Mouse (Mus musculus) heart, adult 2 months (tissue): ENCODE measurements around the gene D330045A20Rik. TPM values are rescaled to one million over a fixed set of nuclear protein-coding genes. Genes with fewer than 3 reads are reported as not detected.

Experiments
- DNase-seq, 2 experiments: peaks; one replicate each; pipeline ENCODE4 v3.0.0; 2021
- H3K27ac ChIP-seq: fragments of 200-600 bp; 2 replicates; pipeline ENCODE4 v1.8.1; 2022
- H3K27me3 ChIP-seq: fragments of 200-500 bp; 2 replicates; pipeline ENCODE4 v1.6.1; 2012; ENCODE audit warnings: mild to moderate bottlenecking, low read length, inconsistent platforms, mixed read lengths; ENCODE audit not compliant: control insufficient read depth, insufficient read depth
- H3K36me3 ChIP-seq: fragments of 200-500 bp; 2 replicates; pipeline ENCODE4 v1.6.1; 2012; ENCODE audit warnings: low read length, inconsistent platforms; ENCODE audit not compliant: control insufficient read depth, insufficient read depth
- H3K4me1 ChIP-seq: fragments of 200-500 bp; 2 replicates; pipeline ENCODE4 v1.6.1; 2011; ENCODE audit warnings: low read length; ENCODE audit not compliant: control insufficient read depth, insufficient read depth
- H3K4me3 ChIP-seq: fragments of 200-600 bp; 2 replicates; pipeline ENCODE4 v1.8.1; 2022
- H3K79me2 ChIP-seq: fragments of 200-500 bp; replicated peaks from 2 replicates; pipeline ENCODE4 v1.6.1; 2012; ENCODE audit warnings: mild to moderate bottlenecking, inconsistent platforms, low read length, moderate library complexity, mixed read lengths; ENCODE audit not compliant: control insufficient read depth, insufficient read depth
- H3K9ac ChIP-seq: fragments of 200-500 bp; 2 replicates; pipeline ENCODE4 v1.6.1; 2012; ENCODE audit warnings: low read depth, mild to moderate bottlenecking, control low read depth, inconsistent platforms, low read length, mixed read lengths
- CTCF ChIP-seq: fragments of 200-600 bp; IDR thresholded peaks from 2 replicates; pipeline ENCODE4 v1.8.1; 2022; ENCODE audit warnings: antibody characterized with exemption, mild to moderate bottlenecking, moderate library complexity
- EP300 ChIP-seq: fragments of 200-500 bp; IDR thresholded peaks from 2 replicates; pipeline ENCODE4 v1.6.1; 2011; ENCODE audit warnings: low read depth, low read length, control low read depth; ENCODE audit not compliant: insufficient read depth
- POLR2A ChIP-seq: fragments of 200-500 bp; IDR thresholded peaks from 2 replicates; pipeline ENCODE4 v1.6.1; 2011; ENCODE audit warnings: mild to moderate bottlenecking, low read depth, low read length, control low read depth; ENCODE audit not compliant: insufficient read depth
- WGBS: fragments of 180-500 bp; shearing (Covaris S2); methylation state at CpG from one replicate; pipeline ENCODE4 v1.1.7; 2018; 5-methylcytosine and 5-hydroxymethylcytosine counted together
- intact Hi-C: fragments of 180-260 bp; cut with DNase I; formaldehyde crosslinking; loops from one replicate; pipeline ENCODE4 v1.15.1; 2025
- polyA plus RNA-seq: library from polyadenylated mRNA; depleted of rRNA; stranded (reverse); fragments of >200 nt; gene quantifications from 2 replicates; pipeline ENCODE4 v1.2.3, GENCODE M21; 2012
- total RNA-seq, 2 experiments: library from RNA; stranded (reverse); gene quantifications; 2 replicates each; pipeline ENCODE4 v1.2.3; 2021

Gene D330045A20Rik
- total and polyA plus RNA-seq, 3 experiments = 0.04 to 0.07 (median 0.05) TPM

DNA sequence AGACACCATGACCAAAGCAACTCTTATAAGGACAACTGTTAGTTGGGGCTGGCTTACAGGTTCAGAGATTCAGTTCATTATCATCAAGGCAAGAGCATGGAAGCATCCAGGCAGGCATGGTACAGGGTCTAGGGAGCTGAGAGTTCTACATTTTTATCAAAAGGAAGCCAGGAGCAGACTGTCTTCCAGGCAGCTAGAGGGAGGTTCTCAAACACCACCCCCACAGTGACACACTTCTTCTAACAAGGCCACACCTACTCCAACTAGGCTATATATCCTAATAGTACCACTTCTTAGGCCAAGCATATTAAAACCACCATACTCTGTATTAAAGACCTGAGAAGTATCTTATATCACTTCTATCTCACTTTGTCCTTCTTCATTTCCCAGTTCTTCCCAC, 49.5 kb downstream of the D330045A20Rik start:
- intact Hi-C loops = no loop called here
- H3K27me3 ChIP-seq = no peaks in the 10 kb centered on the region
- H3K4me1 ChIP-seq = no peaks in the 10 kb centered on the region
- no peaks in the 10 kb centered on the region for H3K79me2 ChIP-seq
- no peak for TF ChIP-seq CTCF
- TF ChIP-seq POLR2A = no peak
- TF ChIP-seq EP300 = no peak
- H3K27ac ChIP-seq = no peak overlapping the region
- no peaks in the 10 kb centered on the region for H3K36me3 ChIP-seq
- H3K9ac ChIP-seq = no peak overlapping the region
- no peak overlapping the region for H3K4me3 ChIP-seq
- DNase-seq = no peak

DNA sequence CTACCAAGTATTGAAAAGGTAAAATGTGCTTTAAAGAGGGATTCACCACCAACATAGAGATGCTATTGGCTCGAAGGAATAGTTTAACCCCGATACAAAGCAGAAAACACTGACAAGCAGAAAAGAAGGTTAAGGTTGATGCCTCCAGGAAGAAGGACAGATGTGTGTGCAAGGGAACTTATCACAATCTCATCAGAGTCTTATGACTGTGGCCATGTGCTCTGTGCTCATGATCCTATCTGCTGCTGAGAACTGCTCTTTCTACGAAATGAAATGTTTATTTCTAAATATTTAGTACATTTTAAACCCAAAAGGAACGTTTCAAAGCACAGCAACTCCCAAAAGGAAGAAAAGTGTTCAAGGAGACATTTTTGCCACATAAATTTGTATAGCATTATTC, 52.1 kb downstream of the D330045A20Rik start:
- WGBS = 57% methylated on average over 4 of the region's 4 CpGs
- H3K4me3 ChIP-seq = no peak overlapping the region
- H3K4me1 ChIP-seq = no peaks in the 10 kb centered on the region
- H3K9ac ChIP-seq = no peak overlapping the region
- intact Hi-C loops = no loop called here
- no peaks in the 10 kb centered on the region for H3K79me2 ChIP-seq
- H3K27ac ChIP-seq = no peak overlapping the region
- no peak for DNase-seq
- no peaks in the 10 kb centered on the region for H3K36me3 ChIP-seq
- no peaks in the 10 kb centered on the region for H3K27me3 ChIP-seq
- no peak for TF ChIP-seq CTCF
- no peak for TF ChIP-seq EP300
- TF ChIP-seq POLR2A = no peak

DNA sequence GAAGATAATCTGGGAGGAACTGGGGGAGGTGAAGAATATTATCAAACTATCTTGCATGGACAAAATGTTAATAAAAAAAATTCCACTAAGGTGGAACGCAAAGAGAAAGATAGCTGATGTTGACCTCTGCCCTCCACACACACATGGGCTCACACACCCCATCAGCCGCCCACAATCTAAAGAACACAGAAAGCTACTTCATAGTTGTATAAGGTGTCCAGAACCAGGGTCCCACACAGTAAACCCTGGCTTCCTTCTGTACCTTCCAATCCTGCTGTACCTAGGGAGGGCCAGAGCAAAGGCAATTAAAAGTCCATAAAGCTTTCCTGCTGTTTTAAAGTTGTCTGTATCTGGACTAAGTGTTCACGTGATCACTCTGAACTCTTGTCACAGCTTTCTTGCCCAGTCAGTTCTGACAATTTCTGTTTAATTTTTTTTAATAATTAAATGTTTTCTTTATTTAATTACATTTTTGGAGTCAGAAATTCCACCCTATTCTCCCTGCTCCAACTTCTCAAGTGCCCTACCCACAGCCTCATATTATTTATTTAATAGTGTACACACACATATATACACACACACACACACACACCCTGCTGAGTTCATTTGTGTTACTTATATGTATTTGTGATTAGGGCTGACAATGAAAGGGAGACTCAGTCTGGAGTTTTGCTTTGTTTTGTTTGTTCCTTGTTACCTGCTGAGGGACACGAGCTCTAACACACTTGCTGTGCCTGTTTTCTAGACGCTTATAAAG, 57.7 kb downstream of the D330045A20Rik start:
- WGBS = 78% methylated on average over 5 of the region's 5 CpGs
- H3K27me3 ChIP-seq = no peaks in the 10 kb centered on the region
- no peak for DNase-seq
- H3K36me3 ChIP-seq = no peaks in the 10 kb centered on the region
- H3K79me2 ChIP-seq = no peaks in the 10 kb centered on the region
- no peak overlapping the region for H3K4me3 ChIP-seq
- H3K27ac ChIP-seq = no peak overlapping the region
- H3K9ac ChIP-seq = no peak overlapping the region
- no peak for TF ChIP-seq POLR2A
- TF ChIP-seq CTCF = no peak
- TF ChIP-seq EP300 = no peak
- H3K4me1 ChIP-seq = no peaks in the 10 kb centered on the region
- intact Hi-C loops = no loop called here

DNA sequence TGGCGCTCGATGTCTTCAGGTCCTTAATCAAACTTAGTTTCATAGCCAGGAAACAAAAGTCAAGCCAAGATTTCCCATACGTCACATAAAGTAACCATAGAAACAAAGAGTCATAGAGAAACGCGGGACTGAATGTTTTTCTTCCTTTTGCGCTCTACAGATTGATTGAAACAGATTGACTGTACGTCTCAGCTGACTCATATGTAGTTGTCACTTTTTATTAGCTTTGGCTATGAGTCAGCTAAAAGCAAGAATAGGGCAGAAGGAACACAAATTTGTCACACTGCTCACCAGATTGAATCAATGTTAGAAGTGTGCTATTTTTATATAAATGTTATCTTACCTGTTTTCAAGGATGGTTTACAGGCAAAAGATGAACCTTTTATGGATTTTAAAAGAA, 63.6 kb downstream of the D330045A20Rik start:
- Histone ChIP-seq H3K27ac (no peak overlapping the region), H3K9ac (no peak overlapping the region), H3K4me1 (no peaks in the 10 kb centered on the region), H3K4me3 (no peak overlapping the region), H3K27me3 (no peaks in the 10 kb centered on the region), H3K79me2 (no peaks in the 10 kb centered on the region), H3K36me3 (no peaks in the 10 kb centered on the region)
- intact Hi-C loops = no loop called here
- DNase-seq = no peak
- TF ChIP-seq EP300 (no peak), CTCF (no peak), POLR2A (no peak)
- WGBS = 50% methylated on average over 7 of the region's 7 CpGs

DNA sequence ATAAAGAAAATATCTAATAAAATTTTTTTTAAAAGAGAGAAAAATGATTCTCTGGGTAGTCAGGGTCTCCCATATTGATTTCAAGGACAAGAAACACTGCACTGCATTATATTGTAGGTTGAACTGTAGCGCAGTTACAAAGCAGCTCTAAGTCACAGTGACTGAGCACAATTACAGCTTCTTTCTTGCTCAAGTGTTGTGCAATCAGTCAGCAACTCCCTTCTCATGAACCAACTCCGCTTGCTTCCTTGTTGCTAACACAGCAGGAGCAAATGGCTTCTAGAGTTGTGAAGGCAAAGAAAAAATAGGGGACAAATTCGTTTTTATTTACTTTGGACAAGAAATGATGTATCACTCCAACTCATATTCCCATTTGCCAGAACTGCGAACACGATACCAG, 70.3 kb downstream of the D330045A20Rik start:
- peak in 1 of 2 experiments; percentile 2 for DNase-seq
- Histone ChIP-seq H3K27me3 (no peaks in the 10 kb centered on the region), H3K4me1 (no peaks in the 10 kb centered on the region), H3K36me3 (no peaks in the 10 kb centered on the region), H3K4me3 (no peak overlapping the region), H3K9ac (no peak overlapping the region), H3K79me2 (no peaks in the 10 kb centered on the region), H3K27ac (no peak overlapping the region)
- intact Hi-C loops = no loop called here
- no peak for TF ChIP-seq CTCF
- no peak for TF ChIP-seq EP300
- TF ChIP-seq POLR2A = no peak
- WGBS = 63% methylated on average over 5 of the region's 5 CpGs

DNA sequence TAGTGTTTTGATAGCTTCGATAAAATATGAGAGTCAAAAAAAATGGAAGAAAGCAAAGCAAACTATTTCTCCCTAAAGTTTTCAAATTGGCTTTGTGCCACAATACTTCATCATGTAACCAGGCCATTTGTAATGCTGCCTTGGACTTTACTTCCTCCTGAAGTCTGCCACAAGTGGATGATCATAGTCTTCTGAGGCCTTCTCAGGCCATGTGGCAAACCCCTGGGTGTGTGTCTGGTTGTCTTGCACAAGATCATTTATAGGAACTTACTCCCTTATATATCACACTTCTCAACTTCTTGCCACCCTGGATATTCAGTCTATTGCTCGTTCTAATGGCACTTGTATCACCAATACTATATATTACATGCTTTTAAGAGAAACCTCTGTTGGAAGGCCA, 71.9 kb downstream of the D330045A20Rik start:
- intact Hi-C loops = no loop called here
- no peak overlapping the region for H3K9ac ChIP-seq
- no peak for DNase-seq
- TF ChIP-seq POLR2A = no peak
- 72% methylated on average over 2 of the region's 2 CpGs for WGBS
- H3K27ac ChIP-seq = no peak overlapping the region
- no peaks in the 10 kb centered on the region for H3K36me3 ChIP-seq
- H3K4me3 ChIP-seq = no peak overlapping the region
- H3K27me3 ChIP-seq = no peaks in the 10 kb centered on the region
- no peaks in the 10 kb centered on the region for H3K4me1 ChIP-seq
- no peaks in the 10 kb centered on the region for H3K79me2 ChIP-seq
